Mouse (Mus musculus): Measurements from ENCODE around the gene Npnt. TPM values are rescaled to one million over a fixed set of nuclear protein-coding genes. Genes with fewer than 3 reads are reported as not detected.

Npnt gene
- polyA plus RNA-seq (2014; fragmentation: Nextera tagmentation; extraction: Ambion mirVana): 39.1 and 102 TPM in 2 replicates

- WGBS: under 1% methylated on average over 50 of the region's 82 CpGs
- H3K27ac ChIP-seq (ENCODE audit: low read depth, low read length): no peak within 1 kb of the TSS; the same call in 1 of the 2 replicates
Observed at GRCm38 (mm10) chr3:132949791-132950528, at the start of gene Npnt. Gene Npnt (minus strand): TSS chr3:132950291.

GRCm38 (mm10) chr3:132996299-132996698 is 46.2 kb upstream of the Npnt start:
- H3K4me2 ChIP-seq (replicated peaks; ENCODE audit: low read depth, low read length): no peak overlapping the region
- no peak overlapping the region for H3K9ac ChIP-seq (ENCODE audit: low read depth, low read length)
- no peaks in the 10 kb centered on the region for H3K36me3 ChIP-seq (ENCODE audit: control insufficient read depth, insufficient read depth, low read length)
- no peak overlapping the region for H3K4me3 ChIP-seq (ENCODE audit: low read length)
- WGBS: 85% methylated on average over 9 of the region's 9 CpGs
- H3K4me1 ChIP-seq (ENCODE audit: control insufficient read depth, insufficient read depth, low read length): no peaks in the 10 kb centered on the region
- no peak overlapping the region for H3K27ac ChIP-seq (ENCODE audit: low read depth, low read length)
- ATAC-seq (ENCODE audit: low FRiP score, low TSS enrichment): no peak
- H3K9me3 ChIP-seq (ENCODE audit: control insufficient read depth, low read length): no peaks in the 10 kb centered on the region
- no peaks in the 10 kb centered on the region for H3K27me3 ChIP-seq (ENCODE audit: control insufficient read depth, insufficient read depth, low read length)

More at GRCm38 (mm10) chr3:132949791-132950528, at the start of gene Npnt:
- H3K4me3 ChIP-seq (ENCODE audit: low read length): peak within 1 kb of the TSS; percentile 75
- H3K9me3 ChIP-seq (ENCODE audit: control insufficient read depth, low read length): no peaks in the 10 kb centered on the region
- H3K27me3 ChIP-seq (ENCODE audit: control insufficient read depth, insufficient read depth, low read length): peaks cover 4% of the 10 kb centered on the region; the same call in 1 of the 2 replicates
- peak; percentile 87 for ATAC-seq (ENCODE audit: low FRiP score, low TSS enrichment)
- peak within 1 kb of the TSS; percentile 74 for H3K9ac ChIP-seq (ENCODE audit: low read depth, low read length)
- H3K4me2 ChIP-seq (replicated peaks; ENCODE audit: low read depth, low read length): peak within 1 kb of the TSS; percentile 98
- H3K4me1 ChIP-seq (ENCODE audit: control insufficient read depth, insufficient read depth, low read length): no peaks in the 10 kb centered on the region
- H3K36me3 ChIP-seq (ENCODE audit: control insufficient read depth, insufficient read depth, low read length): no peaks in the 10 kb centered on the region

GRCm38 (mm10) chr3:132995904-132996267 is 45.8 kb upstream of the Npnt start:
- H3K27ac ChIP-seq (ENCODE audit: low read depth, low read length): no peak overlapping the region
- 75% methylated on average over 3 of the region's 3 CpGs for WGBS

GRCm38 (mm10) chr3:132995172-132995903 is 45.2 kb upstream of the Npnt start:
- ATAC-seq (ENCODE audit: low FRiP score, low TSS enrichment): no peak; the same call in 1 of the 2 replicates
- H3K9ac ChIP-seq (ENCODE audit: low read depth, low read length): no peak overlapping the region
- no peaks in the 10 kb centered on the region for H3K36me3 ChIP-seq (ENCODE audit: control insufficient read depth, insufficient read depth, low read length)
- no peaks in the 10 kb centered on the region for H3K4me1 ChIP-seq (ENCODE audit: control insufficient read depth, insufficient read depth, low read length)
- H3K27me3 ChIP-seq (ENCODE audit: control insufficient read depth, insufficient read depth, low read length): no peaks in the 10 kb centered on the region
- WGBS: 63% methylated on average over 7 of the region's 7 CpGs
- H3K9me3 ChIP-seq (ENCODE audit: control insufficient read depth, low read length): no peaks in the 10 kb centered on the region
- no peak overlapping the region for H3K27ac ChIP-seq (ENCODE audit: low read depth, low read length)
- no peak overlapping the region for H3K4me2 ChIP-seq (replicated peaks; ENCODE audit: low read depth, low read length)
- no peak overlapping the region for H3K4me3 ChIP-seq (ENCODE audit: low read length)

More at GRCm38 (mm10) chr3:132995904-132996267, 45.8 kb upstream of the Npnt start:
- ATAC-seq (ENCODE audit: low FRiP score, low TSS enrichment): no peak
- Histone ChIP-seq H3K36me3 (ENCODE audit: control insufficient read depth, insufficient read depth, low read length) (no peaks in the 10 kb centered on the region), H3K27me3 (ENCODE audit: control insufficient read depth, insufficient read depth, low read length) (no peaks in the 10 kb centered on the region), H3K9me3 (ENCODE audit: control insufficient read depth, low read length) (no peaks in the 10 kb centered on the region), H3K9ac (ENCODE audit: low read depth, low read length) (no peak overlapping the region), H3K4me1 (ENCODE audit: control insufficient read depth, insufficient read depth, low read length) (no peaks in the 10 kb centered on the region), H3K4me2 (replicated peaks; ENCODE audit: low read depth, low read length) (no peak overlapping the region), H3K4me3 (ENCODE audit: low read length) (no peak overlapping the region)

- Histone ChIP-seq H3K9ac (ENCODE audit: low read depth, low read length) (no peak overlapping the region), H3K36me3 (ENCODE audit: control insufficient read depth, insufficient read depth, low read length) (peaks cover 10% of the 10 kb centered on the region), H3K27ac (ENCODE audit: low read depth, low read length) (no peak overlapping the region), H3K4me2 (replicated peaks; ENCODE audit: low read depth, low read length) (no peak overlapping the region), H3K4me3 (ENCODE audit: low read length) (no peak overlapping the region), H3K9me3 (ENCODE audit: control insufficient read depth, low read length) (no peaks in the 10 kb centered on the region), H3K4me1 (ENCODE audit: control insufficient read depth, insufficient read depth, low read length) (no peaks in the 10 kb centered on the region), H3K27me3 (ENCODE audit: control insufficient read depth, insufficient read depth, low read length) (no peaks in the 10 kb centered on the region)
- 86% methylated on average over 5 of the region's 5 CpGs for WGBS
- ATAC-seq (ENCODE audit: low FRiP score, low TSS enrichment): no peak
Observed at GRCm38 (mm10) chr3:132986188-132986587, 36.1 kb upstream of the Npnt start.

GRCm38 (mm10) chr3:132983845-132984485 is 33.9 kb upstream of the Npnt start:
- Histone ChIP-seq H3K4me3 (ENCODE audit: low read length) (no peak overlapping the region), H3K36me3 (ENCODE audit: control insufficient read depth, insufficient read depth, low read length) (peaks cover 13% of the 10 kb centered on the region), H3K4me2 (replicated peaks; ENCODE audit: low read depth, low read length) (no peak overlapping the region), H3K9me3 (ENCODE audit: control insufficient read depth, low read length) (no peaks in the 10 kb centered on the region), H3K27me3 (ENCODE audit: control insufficient read depth, insufficient read depth, low read length) (no peaks in the 10 kb centered on the region), H3K4me1 (ENCODE audit: control insufficient read depth, insufficient read depth, low read length) (no peaks in the 10 kb centered on the region), H3K9ac (ENCODE audit: low read depth, low read length) (no peak overlapping the region), H3K27ac (ENCODE audit: low read depth, low read length) (peak overlapping the region; percentile 12; the same call in 1 of the 2 replicates)
- peak; percentile 43; the same call in 1 of the 2 replicates for ATAC-seq (ENCODE audit: low FRiP score, low TSS enrichment)
- WGBS: 25% methylated on average over 4 of the region's 4 CpGs

GRCm38 (mm10) chr3:132981968-132982367 is 31.9 kb upstream of the Npnt start:
- no peak overlapping the region for H3K4me3 ChIP-seq (ENCODE audit: low read length)
- peaks cover 13% of the 10 kb centered on the region for H3K36me3 ChIP-seq (ENCODE audit: control insufficient read depth, insufficient read depth, low read length)
- H3K27ac ChIP-seq (ENCODE audit: low read depth, low read length): no peak overlapping the region
- H3K9me3 ChIP-seq (ENCODE audit: control insufficient read depth, low read length): 0 out of 2 replicates have a peak, but pooled peaks cover 2% of the 10 kb centered on the region
- H3K27me3 ChIP-seq (ENCODE audit: control insufficient read depth, insufficient read depth, low read length): no peaks in the 10 kb centered on the region
- no peaks in the 10 kb centered on the region for H3K4me1 ChIP-seq (ENCODE audit: control insufficient read depth, insufficient read depth, low read length)
- no peak overlapping the region for H3K9ac ChIP-seq (ENCODE audit: low read depth, low read length)
- ATAC-seq (ENCODE audit: low FRiP score, low TSS enrichment): no peak
- H3K4me2 ChIP-seq (replicated peaks; ENCODE audit: low read depth, low read length): no peak overlapping the region
- 93% methylated on average over 2 of the region's 2 CpGs for WGBS

- no peak overlapping the region for H3K4me2 ChIP-seq (replicated peaks; ENCODE audit: low read depth, low read length)
- H3K9me3 ChIP-seq (ENCODE audit: control insufficient read depth, low read length): 0 out of 2 replicates have a peak, but pooled peaks cover 4% of the 10 kb centered on the region
- WGBS: 91% methylated on average over 12 of the region's 12 CpGs
Observed at GRCm38 (mm10) chr3:132979781-132980461, 29.8 kb upstream of the Npnt start.

More at GRCm38 (mm10) chr3:132979781-132980461, 29.8 kb upstream of the Npnt start:
- Histone ChIP-seq H3K4me3 (ENCODE audit: low read length) (no peak overlapping the region), H3K4me1 (ENCODE audit: control insufficient read depth, insufficient read depth, low read length) (no peaks in the 10 kb centered on the region), H3K27me3 (ENCODE audit: control insufficient read depth, insufficient read depth, low read length) (no peaks in the 10 kb centered on the region), H3K36me3 (ENCODE audit: control insufficient read depth, insufficient read depth, low read length) (peaks cover 9% of the 10 kb centered on the region; the same call in 1 of the 2 replicates), H3K27ac (ENCODE audit: low read depth, low read length) (no peak overlapping the region), H3K9ac (ENCODE audit: low read depth, low read length) (no peak overlapping the region)
- no peak for ATAC-seq (ENCODE audit: low FRiP score, low TSS enrichment)

Data from kidney, embryonic 14.5 days (tissue).